15 mouse cellular contexts compared by ENCODE assay signal in the genomic region with DNA sequence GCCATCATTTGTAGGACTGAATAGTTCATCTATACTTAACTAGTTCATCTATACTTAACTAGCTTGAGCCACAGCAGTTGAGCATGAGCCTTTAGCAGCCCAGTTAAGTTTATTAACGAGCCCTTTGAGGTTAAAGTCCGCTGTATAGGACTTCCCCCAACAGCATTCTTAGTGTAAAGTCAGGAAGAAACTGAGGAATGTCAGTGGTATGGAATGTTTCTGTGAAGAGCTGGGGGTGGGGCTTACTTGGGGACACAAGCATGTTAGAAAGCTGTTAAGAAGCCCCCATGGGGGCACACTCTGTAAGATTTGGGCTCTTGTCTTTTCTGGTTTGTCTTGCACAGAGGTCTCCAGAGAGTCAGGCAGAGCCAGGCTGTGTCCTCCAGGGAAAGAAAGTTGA. TPM values are rescaled to one million over a fixed set of nuclear protein-coding genes. Genes with fewer than 3 reads are reported as not detected.
A peak's percentile ranks its signal among the peaks of the same experiment; 100 is the strongest.
DNase-seq lines count a peak whose midpoint lies in the region; ATAC-seq and TF ChIP-seq lines count a peak whose summit lies in the region.
"Had no signal": no experiment of that assay in that cellular context is flagged by ENCODE, and none has a peak within 500 bp of the region (broad histone marks: within the 10 kb centered on the region; RNA-seq: fewer than 3 reads in every experiment).

No protein-coding gene starts in this region.

- peaks cover 8% of the 10 kb centered on the region for H3K27me3 ChIP-seq in heart, embryonic 13.5 days (replicated peaks)
- peaks cover 87% of the 10 kb centered on the region for H3K27me3 ChIP-seq in liver, embryonic 13.5 days
- peaks cover 91% of the 10 kb centered on the region for H3K27me3 ChIP-seq in liver, embryonic 12.5 days (replicated peaks)
- peaks cover 3% of the 10 kb centered on the region; the same call in 1 of the 2 replicates for H3K27me3 ChIP-seq in small intestine, adult 2 months (ENCODE audit: control insufficient read depth, insufficient read depth, low read length)

- intact Hi-C loops in heart, postnatal 14 days (cut with DNase I) = loop anchor here (5.0 kb wide), 1 partner anchor 92 kb away; no protein-coding TSS in a partner anchor

- H3K27ac ChIP-seq in heart, embryonic 13.5 days (replicated peaks) = peak overlapping the region; percentile 12; the same call in 1 of the 2 replicates
- 0 out of 2 replicates have a peak overlapping the region, but pooled peaks have one; percentile 5 for H3K27ac ChIP-seq in liver, embryonic 13.5 days
- H3K27ac ChIP-seq in liver, embryonic 12.5 days = no peak overlapping the region
- H3K27ac ChIP-seq in brown adipose tissue, adult 24 weeks (replicated peaks; ENCODE audit: low read depth, low read length) = no peak overlapping the region
- H3K27ac ChIP-seq in small intestine, adult 2 months (ENCODE audit: insufficient read depth, low read depth, low read length) = peak overlapping the region; percentile 17; the same call in 1 of the 2 replicates
- H3K27ac ChIP-seq: forebrain, embryonic 12.5 days had no signal

- DNase-seq in heart, postnatal 14 days = no peak
- no peak for DNase-seq in liver, embryonic 13.5 days
- no peak for DNase-seq in right cerebral cortex, adult 18-20 months
- DNase-seq: cerebellum, postnatal 14 days; right cerebral cortex, postnatal 25 days had no signal

- TF ChIP-seq POLR2A in small intestine, adult 2 months (IDR thresholded peaks at IDR 0.05; ENCODE audit: low read depth, low read length) = no peak

- H3K4me3 ChIP-seq in heart, embryonic 13.5 days = no peak overlapping the region
- no peak overlapping the region for H3K4me3 ChIP-seq in liver, embryonic 13.5 days (replicated peaks)
- no peak overlapping the region for H3K4me3 ChIP-seq in liver, embryonic 12.5 days
- H3K4me3 ChIP-seq in brown adipose tissue, adult 24 weeks (ENCODE audit: insufficient read depth, low read depth, low read length) = peak overlapping the region; percentile 41
- no peak overlapping the region for H3K4me3 ChIP-seq in small intestine, adult 2 months (ENCODE audit: low read depth, low read length)
- H3K4me3 ChIP-seq: forebrain, embryonic 12.5 days had no signal

- H3K9ac ChIP-seq in heart, embryonic 13.5 days = peak overlapping the region; percentile 56; the same call in 1 of the 2 replicates
- H3K9ac ChIP-seq in liver, embryonic 13.5 days = no peak overlapping the region
- no peak overlapping the region for H3K9ac ChIP-seq in liver, embryonic 12.5 days
- H3K9ac ChIP-seq: forebrain, embryonic 12.5 days had no signal

- H3K4me1 ChIP-seq in heart, embryonic 13.5 days = peaks cover 59% of the 10 kb centered on the region
- H3K4me1 ChIP-seq in liver, embryonic 13.5 days (replicated peaks) = peaks cover 30% of the 10 kb centered on the region
- peaks cover 31% of the 10 kb centered on the region for H3K4me1 ChIP-seq in liver, embryonic 12.5 days
- peaks cover 11% of the 10 kb centered on the region for H3K4me1 ChIP-seq in brown adipose tissue, adult 24 weeks (ENCODE audit: control insufficient read depth, insufficient read depth, insufficient read length, low read length)
- peaks cover 32% of the 10 kb centered on the region for H3K4me1 ChIP-seq in small intestine, adult 2 months (ENCODE audit: control insufficient read depth, insufficient read depth, insufficient read length, low read length)

- peak overlapping the region; percentile 92 for H3K4me2 ChIP-seq in heart, embryonic 13.5 days
- H3K4me2 ChIP-seq in liver, embryonic 13.5 days = no peak overlapping the region
- H3K4me2 ChIP-seq in liver, embryonic 12.5 days = no peak overlapping the region
- H3K4me2 ChIP-seq: forebrain, embryonic 12.5 days had no signal

- no peaks in the 10 kb centered on the region for H3K9me3 ChIP-seq in heart, embryonic 13.5 days
- no peaks in the 10 kb centered on the region for H3K9me3 ChIP-seq in liver, embryonic 13.5 days (replicated peaks)
- no peaks in the 10 kb centered on the region for H3K9me3 ChIP-seq in liver, embryonic 12.5 days (replicated peaks)
- H3K9me3 ChIP-seq: forebrain, embryonic 12.5 days had no signal

- no peak for TF ChIP-seq CTCF in small intestine, adult 2 months (IDR thresholded peaks at IDR 0.05; ENCODE audit: extremely low read depth, insufficient read length, insufficient replicate concordance, low read depth, low read length)

- WGBS in heart, embryonic 13.5 days = 25% methylated on average over 2 of the region's 2 CpGs
- WGBS in liver, embryonic 13.5 days (ENCODE audit: insufficient replicate concordance) = 14% methylated on average over 2 of the region's 2 CpGs
- 21% methylated on average over 2 of the region's 2 CpGs for WGBS in liver, embryonic 12.5 days (ENCODE audit: insufficient replicate concordance)
- WGBS in small intestine, adult 2 months = 30% methylated on average over 2 of the region's 2 CpGs

- H3K36me3 ChIP-seq in heart, embryonic 13.5 days = peaks cover 26% of the 10 kb centered on the region
- H3K36me3 ChIP-seq in liver, embryonic 13.5 days = no peaks in the 10 kb centered on the region
- H3K36me3 ChIP-seq in liver, embryonic 12.5 days = no peaks in the 10 kb centered on the region
- H3K36me3 ChIP-seq in small intestine, adult 2 months (ENCODE audit: control insufficient read depth, insufficient read depth, low read length) = no peaks in the 10 kb centered on the region
- H3K36me3 ChIP-seq: forebrain, embryonic 12.5 days had no signal

- no peak for ATAC-seq in heart, embryonic 13.5 days (ENCODE audit: extremely low read depth, insufficient number of reproducible peaks, low FRiP score, low TSS enrichment)
- no peak for ATAC-seq in liver, embryonic 13.5 days (ENCODE audit: low read depth)
- ATAC-seq in liver, embryonic 12.5 days = no peak

RNA-seq across cellular contexts. Expression of a gene that starts 15.2 kb away (rescaled TPM):
- polyA plus RNA-seq in heart, embryonic 13.5 days (2015; fragmentation: Nextera tagmentation; extraction: Ambion mirVana) = not detected in 2 replicates
- not detected for total RNA-seq in heart, postnatal 14 days (2021)
- polyA plus RNA-seq in liver, embryonic 13.5 days (2015; fragmentation: Nextera tagmentation; extraction: Ambion mirVana) = not detected in 2 replicates
- not detected in 2 replicates for polyA plus RNA-seq in liver, embryonic 12.5 days (2016; fragmentation: Nextera tagmentation; extraction: Ambion mirVana)
- polyA plus RNA-seq in brown adipose tissue, adult 24 weeks (2012; ENCODE audit: insufficient read depth, insufficient read length, missing spikeins) = not detected in 2 replicates
- polyA plus RNA-seq in small intestine, adult 2 months (2012; rRNA removed) = not detected in 2 replicates
- total RNA-seq: adrenal gland, adult 18-20 months; liver, adult 2 months had no signal
- polyA plus RNA-seq: embryonic facial prominence, embryonic 14.5 days; forebrain, embryonic 12.5 days; hindbrain, embryonic 11.5 days; liver, adult 2 months; thymus, postnatal 0 days had no signal

RNA-seq across cellular contexts. Expression of a gene that starts 38.0 kb away (rescaled TPM):
- 14.0 and 15.2 TPM in 2 replicates for polyA plus RNA-seq in heart, embryonic 13.5 days (2015; fragmentation: Nextera tagmentation; extraction: Ambion mirVana)
- total RNA-seq in heart, postnatal 14 days (2021) = 1 to 10 TPM; 4.5 to 9.5 TPM
- polyA plus RNA-seq in liver, embryonic 13.5 days (2015; fragmentation: Nextera tagmentation; extraction: Ambion mirVana) = 1.3 TPM in 2 replicates
- polyA plus RNA-seq in liver, embryonic 12.5 days (2016; fragmentation: Nextera tagmentation; extraction: Ambion mirVana) = 2.3 and 2.4 TPM in 2 replicates
- polyA plus RNA-seq in brown adipose tissue, adult 24 weeks (2012; ENCODE audit: insufficient read depth, insufficient read length, missing spikeins) = 8.8 and 22.2 TPM in 2 replicates
- 7.8 and 41.0 TPM in 2 replicates for polyA plus RNA-seq in small intestine, adult 2 months (2012; rRNA removed)

Comparison
In these comparisons a context has a peak if more than half of its experiments do, and no peak if none do; other contexts are left out.
1. H3K27ac ChIP-seq: peak in heart, embryonic 13.5 days (single experiment), liver, embryonic 13.5 days (single experiment) and small intestine, adult 2 months (single experiment); none in liver, embryonic 12.5 days (single experiment) and brown adipose tissue, adult 24 weeks (single experiment).